Mouse (Mus musculus) hindbrain, embryonic 14.5 days (tissue): Measurements from ENCODE around the gene Snd1. TPM values are rescaled to one million over a fixed set of nuclear protein-coding genes. Genes with fewer than 3 reads are reported as not detected.

Experiments
- ATAC-seq: fragments of 200-750 bp; cut with Nextera tagmentation; 2 replicates; pipeline ENCODE4 v1.8.0; 2017; ENCODE audit warnings: moderate number of reproducible peaks, mild to moderate bottlenecking, moderate TSS enrichment, moderate library complexity; ENCODE audit not compliant: low FRiP score
- DNase-seq: peaks from one replicate; pipeline ENCODE4 v3.0.0-alpha.2; 2015; ENCODE audit warnings: low spot score
- H3K27ac ChIP-seq: fragments of 300-500 bp; sonication (generic); 2 replicates; pipeline ENCODE4 v1.5.1; 2014; ENCODE audit warnings: mild to moderate bottlenecking, moderate library complexity
- H3K27me3 ChIP-seq: fragments of 300-500 bp; sonication (generic); 2 replicates; pipeline ENCODE4 v1.6.1; 2014; ENCODE audit warnings: mild to moderate bottlenecking, low read length, mixed read lengths; ENCODE audit not compliant: control insufficient read depth, insufficient read depth
- H3K36me3 ChIP-seq: fragments of 300-500 bp; sonication (generic); replicated peaks from 2 replicates; pipeline ENCODE4 v1.6.1; 2014; ENCODE audit not compliant: control insufficient read depth, insufficient read depth
- H3K4me1 ChIP-seq: fragments of 300-500 bp; sonication (generic); replicated peaks from 2 replicates; pipeline ENCODE4 v1.6.1; 2014; ENCODE audit warnings: antibody characterized with exemption, low read length, mixed read lengths; ENCODE audit not compliant: control insufficient read depth, insufficient read depth
- H3K4me2 ChIP-seq: fragments of 300-500 bp; sonication (generic); replicated peaks from 2 replicates; pipeline ENCODE4 v1.6.1; 2014; ENCODE audit warnings: mild to moderate bottlenecking, moderate library complexity
- H3K4me3 ChIP-seq: fragments of 300-500 bp; sonication (generic); replicated peaks from 2 replicates; pipeline ENCODE4 v1.5.1; 2014; ENCODE audit warnings: mild to moderate bottlenecking, low read length
- H3K9ac ChIP-seq: fragments of 300-500 bp; sonication (generic); 2 replicates; pipeline ENCODE4 v1.6.1; 2014
- H3K9me3 ChIP-seq: fragments of 300-500 bp; sonication (generic); 2 replicates; pipeline ENCODE4 v1.6.1; 2016; ENCODE audit warnings: low read length; ENCODE audit not compliant: control insufficient read depth
- WGBS: fragments of 180-500 bp; shearing (Covaris S2); extraction: QIAGEN DNeasy Blood & Tissue Kit; methylation state at CpG from one replicate; pipeline ENCODE4 v1.1.7; 2014; 5-methylcytosine and 5-hydroxymethylcytosine counted together
- polyA plus RNA-seq: library from polyadenylated mRNA; unstranded; fragments of >200 nt; fragmentation: Nextera tagmentation; extraction: Ambion mirVana; gene quantifications from 2 replicates; pipeline ENCODE4 v1.2.1, GENCODE M21; 2014

The Snd1 gene
- polyA plus RNA-seq, 1 experiment from 2014 or later, result 79.1 TPM

DNA sequence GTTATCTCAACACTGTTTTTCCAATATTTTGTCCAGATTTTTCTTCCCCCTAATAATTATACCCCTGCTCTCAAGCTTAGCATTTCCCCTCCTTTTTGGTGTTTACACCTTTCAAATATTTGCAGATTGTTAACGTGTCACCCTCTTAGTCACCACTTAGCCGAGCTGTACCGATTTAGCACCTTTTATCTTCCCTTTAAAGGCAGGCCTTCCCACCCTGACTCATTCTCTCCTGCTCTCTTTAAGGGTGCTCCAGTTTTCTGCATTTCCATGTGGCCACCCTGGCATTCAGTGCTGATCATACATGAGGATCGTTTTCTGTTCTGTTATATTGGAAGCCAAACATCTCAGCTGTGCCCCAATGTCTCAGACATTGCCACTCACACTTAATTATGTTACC is 314.7 kb downstream of the Snd1 start:
- H3K4me2 ChIP-seq, result no peak overlapping the region
- WGBS, result 88% methylated on average over 4 of the region's 4 CpGs

DNA sequence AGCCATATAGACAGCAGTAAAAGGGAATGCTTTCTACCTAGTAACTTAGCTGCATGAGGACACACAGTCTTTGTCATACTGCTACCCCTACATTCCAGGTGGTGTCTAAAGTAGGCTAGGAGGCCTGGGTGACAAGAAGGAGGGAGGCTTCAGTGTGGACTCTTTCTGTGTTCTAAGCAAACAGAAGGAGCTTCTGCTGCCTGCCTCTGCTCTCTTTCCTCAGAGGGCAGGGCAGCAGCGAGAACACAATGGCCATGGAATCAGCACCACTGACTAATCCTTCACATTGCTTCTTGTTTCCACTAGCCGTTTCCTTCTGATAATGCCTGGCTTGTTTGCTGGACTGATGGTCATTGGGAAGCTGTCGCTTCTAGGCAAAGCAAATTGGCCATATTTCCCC is 316.2 kb downstream of the Snd1 start:
- 48% methylated on average over 3 of the region's 3 CpGs for WGBS
- DNase-seq, result no peak
- H3K4me2 ChIP-seq, result no peak overlapping the region

More for the DNA sequence above, 314.7 kb downstream of the Snd1 start:
- Histone ChIP-seq H3K9me3 (no peaks in the 10 kb centered on the region), H3K27ac (no peak overlapping the region), H3K4me1 (no peaks in the 10 kb centered on the region), H3K4me3 (no peak overlapping the region), H3K9ac (no peak overlapping the region), H3K36me3 (no peaks in the 10 kb centered on the region), H3K27me3 (no peaks in the 10 kb centered on the region)
- no peak for ATAC-seq
- no peak for DNase-seq

DNA sequence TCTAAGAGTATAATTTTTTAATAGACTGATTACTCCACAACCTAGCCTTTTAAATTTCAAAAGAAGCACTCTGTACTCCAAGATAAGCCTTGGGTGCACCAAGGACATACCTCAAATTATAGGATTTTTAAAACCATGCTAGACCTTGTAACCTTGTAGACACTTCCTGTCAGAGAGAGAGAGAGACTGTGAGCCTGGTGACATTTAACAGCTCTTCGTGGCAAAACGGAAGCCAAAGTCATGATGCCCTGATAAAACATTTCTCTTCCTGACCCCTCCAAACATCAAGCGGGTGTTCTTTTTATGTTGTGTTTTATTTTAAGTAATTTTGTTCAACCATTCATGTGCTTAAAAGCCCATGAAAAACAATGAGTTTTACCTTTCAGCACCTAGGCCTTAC is 316.9 kb downstream of the Snd1 start:
- Histone ChIP-seq H3K27ac (no peak overlapping the region), H3K27me3 (no peaks in the 10 kb centered on the region), H3K9ac (no peak overlapping the region), H3K9me3 (no peaks in the 10 kb centered on the region), H3K4me2 (no peak overlapping the region), H3K4me1 (peaks cover 11% of the 10 kb centered on the region; the same call in 1 of the 2 replicates), H3K36me3 (0 out of 2 replicates have a peak, but pooled peaks cover 4% of the 10 kb centered on the region), H3K4me3 (no peak overlapping the region)
- 84% methylated on average over 3 of the region's 3 CpGs for WGBS
- ATAC-seq (no peak), DNase-seq (no peak)

More for the DNA sequence above, 316.2 kb downstream of the Snd1 start:
- Histone ChIP-seq H3K4me3 (no peak overlapping the region), H3K9ac (no peak overlapping the region), H3K27ac (no peak overlapping the region), H3K9me3 (no peaks in the 10 kb centered on the region), H3K4me1 (peaks cover 11% of the 10 kb centered on the region; the same call in 1 of the 2 replicates), H3K36me3 (0 out of 2 replicates have a peak, but pooled peaks cover under 1% of the 10 kb centered on the region), H3K27me3 (no peaks in the 10 kb centered on the region)
- no peak for ATAC-seq

DNA sequence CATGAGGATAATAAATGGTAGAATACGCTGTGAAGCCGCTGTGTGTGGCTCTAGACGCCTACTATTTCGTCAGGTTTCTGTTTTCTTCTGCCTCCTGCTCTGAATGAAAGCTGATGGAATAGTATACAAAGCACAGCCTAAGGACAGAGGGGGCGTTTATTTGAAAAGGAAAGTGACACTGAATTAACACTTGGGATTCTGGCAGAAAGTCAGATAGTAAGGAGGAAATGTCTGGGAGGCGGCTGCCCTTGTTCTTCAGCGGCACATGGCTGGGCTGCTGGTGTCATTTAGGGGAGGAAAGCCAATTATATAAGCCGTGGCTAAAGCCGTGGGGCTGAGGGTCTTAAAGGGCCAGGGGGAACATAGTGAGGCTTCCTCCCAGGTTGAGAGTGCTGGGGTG is 320.4 kb downstream of the Snd1 start:
- H3K27ac ChIP-seq, result peak overlapping the region; percentile 45
- H3K4me3 ChIP-seq, result no peak overlapping the region
- 0 out of 2 replicates have a peak overlapping the region, but pooled peaks have one; percentile 6 for H3K4me2 ChIP-seq
- H3K4me1 ChIP-seq, result peaks cover 11% of the 10 kb centered on the region; the same call in 1 of the 2 replicates
- WGBS, result 17% methylated on average over 9 of the region's 9 CpGs
- ATAC-seq, result peak; percentile 49; the same call in 1 of the 2 replicates
- no peaks in the 10 kb centered on the region for H3K9me3 ChIP-seq
- H3K9ac ChIP-seq, result 0 out of 2 replicates have a peak overlapping the region, but pooled peaks have one; percentile 29
- peak; percentile 51 for DNase-seq
- H3K36me3 ChIP-seq, result 0 out of 2 replicates have a peak, but pooled peaks cover 4% of the 10 kb centered on the region
- no peaks in the 10 kb centered on the region for H3K27me3 ChIP-seq

DNA sequence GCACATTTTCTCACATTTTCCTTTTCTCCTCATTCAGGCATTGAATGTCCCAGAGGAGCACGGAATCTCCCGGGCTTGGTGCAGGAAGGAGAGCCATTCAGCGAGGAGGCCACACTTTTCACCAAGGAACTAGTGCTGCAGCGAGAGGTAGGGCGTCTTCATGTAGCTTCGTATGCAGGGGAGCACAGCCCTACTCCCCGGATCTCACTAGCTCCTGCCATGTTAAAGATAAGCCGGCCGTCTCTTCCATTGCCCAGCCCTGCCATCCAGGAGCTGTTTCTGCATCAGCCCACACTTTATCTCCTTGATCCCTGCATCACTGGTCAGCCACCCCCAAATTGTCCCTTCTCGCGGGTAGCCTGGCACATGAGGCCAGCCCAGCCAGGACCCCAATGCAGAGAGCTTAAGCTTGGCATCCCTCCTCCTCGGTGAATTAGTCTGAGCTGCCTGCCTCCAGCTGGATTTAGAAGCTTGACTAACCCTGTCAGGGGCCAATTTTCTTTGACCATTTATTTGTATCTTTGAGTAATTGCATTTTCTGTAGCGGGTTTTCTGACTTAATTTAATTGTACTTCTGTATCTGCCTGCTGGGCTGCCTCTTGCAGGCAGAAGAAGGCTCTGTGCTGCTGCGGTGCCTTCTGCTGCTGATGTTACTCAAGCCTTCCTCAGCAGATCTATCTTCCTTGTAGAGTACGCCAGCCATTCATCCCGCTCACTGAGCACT is 321.0 kb downstream of the Snd1 start:
- peak overlapping the region; percentile 45 for H3K27ac ChIP-seq
- DNase-seq (no peak), ATAC-seq (no peak)
- H3K9ac ChIP-seq, result no peak overlapping the region
- 65% methylated on average over 16 of the region's 16 CpGs for WGBS
- H3K36me3 ChIP-seq, result 0 out of 2 replicates have a peak, but pooled peaks cover 4% of the 10 kb centered on the region
- H3K4me2 ChIP-seq, result no peak overlapping the region
- no peak overlapping the region for H3K4me3 ChIP-seq
- H3K4me1 ChIP-seq, result peaks cover 11% of the 10 kb centered on the region; the same call in 1 of the 2 replicates
- no peaks in the 10 kb centered on the region for H3K27me3 ChIP-seq
- no peaks in the 10 kb centered on the region for H3K9me3 ChIP-seq

DNA sequence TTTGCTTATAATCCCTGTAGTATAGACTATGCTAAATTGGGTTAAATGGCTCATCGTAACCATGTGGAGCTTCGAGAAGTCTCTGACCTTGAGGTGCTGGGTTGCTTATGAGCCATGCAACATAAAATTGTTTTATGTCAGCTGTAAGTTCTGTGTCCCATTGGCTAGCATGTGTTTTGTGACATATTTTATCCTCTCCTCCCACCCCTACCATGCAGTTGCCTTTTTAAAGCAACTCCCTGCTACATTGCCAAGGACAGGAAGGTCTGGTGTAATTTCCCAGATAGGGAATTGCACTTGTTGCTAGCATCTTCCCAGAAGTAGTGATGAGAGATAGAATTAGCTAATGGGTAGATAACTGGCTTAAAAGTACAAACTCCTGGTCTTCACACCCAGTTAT is 324.9 kb downstream of the Snd1 start:
- no peak for ATAC-seq
- H3K4me1 ChIP-seq, result peaks cover 11% of the 10 kb centered on the region; the same call in 1 of the 2 replicates
- 88% methylated on average over 2 of the region's 2 CpGs for WGBS

DNA sequence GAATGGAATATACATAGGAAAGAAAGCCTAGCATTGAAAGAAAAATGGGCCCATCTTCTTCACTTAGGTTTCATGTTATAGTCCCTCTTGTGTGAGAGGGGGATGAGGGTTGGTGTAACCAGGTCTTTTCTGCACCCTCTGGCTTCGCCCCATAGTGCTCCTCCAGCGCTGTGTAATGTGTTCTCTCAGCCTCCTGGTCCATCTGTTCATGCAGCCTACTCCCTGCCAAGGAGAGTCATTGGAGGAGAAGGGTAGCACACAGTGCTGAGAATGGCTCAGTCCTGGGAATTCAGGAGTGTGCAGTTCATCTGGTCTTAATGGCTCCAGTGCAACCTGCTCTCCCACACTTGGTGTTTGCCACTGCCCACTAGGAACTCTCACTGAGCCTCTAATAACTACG is 326.0 kb downstream of the Snd1 start:
- WGBS, result 84% methylated on average over 3 of the region's 3 CpGs
- no peak for ATAC-seq

More for the DNA sequence above, 324.9 kb downstream of the Snd1 start:
- Histone ChIP-seq H3K27ac (no peak overlapping the region), H3K27me3 (no peaks in the 10 kb centered on the region), H3K9ac (no peak overlapping the region), H3K4me2 (no peak overlapping the region), H3K4me3 (no peak overlapping the region), H3K36me3 (0 out of 2 replicates have a peak, but pooled peaks cover 4% of the 10 kb centered on the region), H3K9me3 (no peaks in the 10 kb centered on the region)
- DNase-seq, result no peak

DNA sequence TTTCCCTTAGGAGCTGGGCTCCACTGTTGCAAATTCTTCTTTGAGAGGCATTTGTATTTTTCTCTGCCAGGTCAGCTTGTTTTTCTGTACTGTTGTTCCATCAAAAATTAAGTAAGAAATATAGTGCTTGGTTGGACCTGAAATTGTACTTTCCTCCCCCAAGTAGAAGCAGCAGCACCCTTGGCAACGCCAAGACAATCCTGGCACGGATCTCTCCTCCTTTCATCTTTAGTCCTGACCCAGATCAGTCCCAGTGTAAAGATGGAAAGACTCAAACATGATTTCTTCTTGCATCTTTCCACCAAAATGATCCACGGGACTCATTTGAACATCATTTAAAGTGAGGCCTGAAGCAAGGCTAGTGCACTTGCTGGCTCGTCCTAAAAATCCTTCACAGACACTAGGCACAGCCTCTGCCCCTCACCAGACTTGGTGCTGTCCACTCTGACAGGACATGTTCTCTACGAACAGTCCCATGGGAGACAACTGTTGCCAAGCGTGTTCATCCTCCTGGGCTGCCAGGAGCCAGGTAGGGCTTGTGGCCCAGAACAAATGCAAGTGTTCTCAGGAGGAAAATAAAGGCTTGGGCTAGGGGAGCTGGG is 328.8 kb downstream of the Snd1 start:
- no peak overlapping the region for H3K27ac ChIP-seq
- no peak overlapping the region for H3K4me2 ChIP-seq
- H3K36me3 ChIP-seq, result 0 out of 2 replicates have a peak, but pooled peaks cover 7% of the 10 kb centered on the region
- H3K4me1 ChIP-seq, result no peaks in the 10 kb centered on the region
- H3K4me3 ChIP-seq, result no peak overlapping the region
- H3K9me3 ChIP-seq, result no peaks in the 10 kb centered on the region
- ATAC-seq (no peak), DNase-seq (no peak)
- H3K27me3 ChIP-seq, result no peaks in the 10 kb centered on the region
- 94% methylated on average over 6 of the region's 6 CpGs for WGBS
- no peak overlapping the region for H3K9ac ChIP-seq

More for the DNA sequence above, 326.0 kb downstream of the Snd1 start:
- Histone ChIP-seq H3K4me2 (no peak overlapping the region), H3K27ac (no peak overlapping the region), H3K9me3 (no peaks in the 10 kb centered on the region), H3K27me3 (no peaks in the 10 kb centered on the region), H3K9ac (no peak overlapping the region), H3K36me3 (0 out of 2 replicates have a peak, but pooled peaks cover 4% of the 10 kb centered on the region), H3K4me3 (no peak overlapping the region), H3K4me1 (0 out of 2 replicates have a peak, but pooled peaks cover under 1% of the 10 kb centered on the region)
- DNase-seq, result no peak

DNA sequence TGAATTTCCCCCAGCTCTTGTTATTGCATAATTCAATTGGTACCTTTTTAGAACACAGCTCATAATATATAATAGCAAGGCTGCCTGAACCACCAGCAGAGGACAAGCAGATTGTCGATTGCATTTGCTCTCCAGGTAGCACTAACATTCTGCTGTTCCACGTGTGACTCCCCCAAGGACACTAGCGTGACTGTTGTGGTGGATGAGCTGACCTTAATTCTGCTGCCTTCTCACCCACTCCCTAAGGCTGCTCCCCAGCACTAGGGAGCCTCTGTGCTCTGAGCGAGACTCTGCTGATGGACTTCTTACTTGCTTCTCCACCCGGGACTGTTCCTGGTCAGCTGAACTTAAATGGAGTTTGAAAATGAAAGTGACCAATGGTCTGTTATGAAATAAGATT is 329.8 kb downstream of the Snd1 start:
- 86% methylated on average over 5 of the region's 5 CpGs for WGBS
- H3K9me3 ChIP-seq, result no peaks in the 10 kb centered on the region
- no peak for DNase-seq
- no peak overlapping the region for H3K4me3 ChIP-seq
- ATAC-seq, result no peak
- H3K27me3 ChIP-seq, result no peaks in the 10 kb centered on the region
- no peak overlapping the region for H3K9ac ChIP-seq
- no peak overlapping the region for H3K4me2 ChIP-seq
- H3K36me3 ChIP-seq, result peaks cover 15% of the 10 kb centered on the region
- H3K4me1 ChIP-seq, result no peaks in the 10 kb centered on the region
- no peak overlapping the region for H3K27ac ChIP-seq
